Mouse (Mus musculus) midbrain, embryonic 13.5 days (tissue): ENCODE results near the gene Sf3a2. TPM values are rescaled to one million over a fixed set of nuclear protein-coding genes. Genes with fewer than 3 reads are reported as not detected.

Experiments
- ATAC-seq: fragments of 200-750 bp; cut with Nextera tagmentation; 2 replicates; pipeline ENCODE4 v1.8.0; 2017; ENCODE audit warnings: mild to moderate bottlenecking, moderate TSS enrichment, moderate library complexity
- H3K27ac ChIP-seq: fragments of 300-500 bp; sonication (generic); 2 replicates; pipeline ENCODE4 v1.5.1; 2015; ENCODE audit warnings: inconsistent platforms, mild to moderate bottlenecking, moderate library complexity
- H3K27me3 ChIP-seq: fragments of 300-500 bp; sonication (generic); 2 replicates; pipeline ENCODE4 v1.6.1; 2015; ENCODE audit warnings: mild to moderate bottlenecking, inconsistent platforms
- H3K36me3 ChIP-seq: fragments of 300-500 bp; sonication (generic); 2 replicates; pipeline ENCODE4 v1.6.1; 2015; ENCODE audit warnings: mild to moderate bottlenecking, inconsistent platforms
- H3K4me1 ChIP-seq: fragments of 300-500 bp; sonication (generic); replicated peaks from 2 replicates; pipeline ENCODE4 v1.6.1; 2015; ENCODE audit warnings: inconsistent platforms
- H3K4me2 ChIP-seq: fragments of 300-500 bp; sonication (generic); replicated peaks from 2 replicates; pipeline ENCODE4 v1.6.1; 2015; ENCODE audit warnings: moderate library complexity, mild to moderate bottlenecking, inconsistent platforms
- H3K4me3 ChIP-seq: fragments of 300-500 bp; sonication (generic); replicated peaks from 2 replicates; pipeline ENCODE4 v1.5.1; 2015; ENCODE audit warnings: mild to moderate bottlenecking, inconsistent platforms
- H3K9ac ChIP-seq: fragments of 300-500 bp; sonication (generic); replicated peaks from 2 replicates; pipeline ENCODE4 v1.6.1; 2015; ENCODE audit warnings: mild to moderate bottlenecking, inconsistent platforms
- H3K9me3 ChIP-seq: fragments of 300-500 bp; sonication (generic); 2 replicates; pipeline ENCODE4 v1.6.1; 2016; ENCODE audit warnings: mild to moderate bottlenecking, inconsistent platforms
- WGBS: fragments of 180-500 bp; shearing (Covaris S2); methylation state at CpG from one replicate; pipeline ENCODE4 v1.1.7; 2015; 5-methylcytosine and 5-hydroxymethylcytosine counted together
- polyA plus RNA-seq: library from polyadenylated mRNA; unstranded; fragments of >200 nt; fragmentation: Nextera tagmentation; extraction: Ambion mirVana; gene quantifications from 2 replicates; pipeline ENCODE4 v1.2.1, GENCODE M21; 2015

Sf3a2 gene
- polyA plus RNA-seq, 1 experiment from 2014 or later: 64.1 TPM

DNA sequence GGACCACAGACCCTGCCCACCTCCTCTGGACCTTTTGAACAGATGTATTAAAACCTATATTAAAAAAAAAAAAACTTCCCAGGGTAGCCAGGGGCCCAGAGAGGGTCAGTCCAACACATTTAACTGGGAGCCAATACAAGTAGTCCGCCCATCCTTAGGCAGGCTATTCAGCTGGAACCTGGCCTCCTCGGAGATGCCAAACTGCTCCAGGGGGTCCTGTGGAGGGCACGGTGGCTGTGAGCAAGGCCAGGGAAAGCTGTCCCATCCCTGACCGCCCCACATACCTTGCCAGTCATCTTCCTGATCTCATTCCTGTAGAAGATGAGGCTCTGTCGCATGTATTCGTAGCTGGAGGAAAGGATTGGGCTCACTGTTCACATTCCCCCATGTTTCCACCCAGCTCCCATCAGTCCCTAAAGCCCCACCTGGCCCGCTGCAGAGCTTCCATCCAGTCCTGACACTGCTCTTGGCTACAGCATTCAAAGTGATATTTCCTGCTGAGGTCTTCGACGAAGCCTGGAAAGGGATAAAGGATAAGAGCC, 1.6 kb upstream of the Sf3a2 start:
- ATAC-seq: no peak
- peaks cover 59% of the 10 kb centered on the region for H3K36me3 ChIP-seq
- 86% methylated on average over 9 of the region's 9 CpGs for WGBS
- peak overlapping the region; percentile 95 for H3K4me3 ChIP-seq
- peak overlapping the region; percentile 96; the same call in 1 of the 2 replicates for H3K9ac ChIP-seq
- no peaks in the 10 kb centered on the region for H3K27me3 ChIP-seq
- no peak overlapping the region for H3K27ac ChIP-seq
- peak overlapping the region; percentile 99 for H3K4me2 ChIP-seq
- no peaks in the 10 kb centered on the region for H3K9me3 ChIP-seq
- H3K4me1 ChIP-seq: peaks cover 37% of the 10 kb centered on the region

GRCm38 (mm10) chr10:80797186-80798149, 530 bp upstream of the Sf3a2 start:
- peak overlapping the region; percentile 95 for H3K4me3 ChIP-seq
- peak; percentile 74 for ATAC-seq
- 4% methylated on average over 59 of the region's 59 CpGs for WGBS
- peaks cover 37% of the 10 kb centered on the region for H3K4me1 ChIP-seq
- no peaks in the 10 kb centered on the region for H3K9me3 ChIP-seq
- peak overlapping the region; percentile 96 for H3K9ac ChIP-seq
- H3K27ac ChIP-seq: peak overlapping the region; percentile 95
- H3K4me2 ChIP-seq: peak overlapping the region; percentile 99
- H3K27me3 ChIP-seq: no peaks in the 10 kb centered on the region
- H3K36me3 ChIP-seq: peaks cover 59% of the 10 kb centered on the region

DNA sequence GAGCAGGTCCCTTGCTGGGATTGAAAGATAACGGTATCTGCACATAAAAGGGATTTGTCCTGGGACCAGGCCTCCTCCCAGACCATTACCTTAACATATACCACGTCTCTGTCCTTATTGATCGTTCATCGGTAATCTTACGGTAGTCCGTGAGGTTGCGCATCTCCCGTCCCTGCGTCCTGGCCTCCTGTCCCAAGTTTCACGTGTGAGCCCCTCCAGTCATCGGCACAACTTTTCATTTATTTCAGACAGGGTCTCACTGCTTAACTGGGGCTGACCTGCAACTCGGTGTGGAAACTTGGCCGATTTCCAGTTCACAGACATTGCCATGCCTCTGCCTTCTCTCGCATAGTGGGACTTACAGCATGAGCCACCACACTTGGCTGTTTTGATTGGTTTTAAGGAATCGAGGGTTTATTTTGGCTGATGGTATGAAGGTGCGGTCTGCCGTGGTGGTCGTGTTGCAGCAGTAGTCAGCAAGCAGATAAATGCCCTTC, 1.1 kb downstream of the Sf3a2 start:
- H3K9ac ChIP-seq: peak overlapping the region; percentile 96
- 3% methylated on average over 18 of the region's 18 CpGs for WGBS
- no peaks in the 10 kb centered on the region for H3K27me3 ChIP-seq
- H3K9me3 ChIP-seq: no peaks in the 10 kb centered on the region
- H3K36me3 ChIP-seq: peaks cover 59% of the 10 kb centered on the region
- H3K27ac ChIP-seq: peak overlapping the region; percentile 95
- H3K4me2 ChIP-seq: peak overlapping the region; percentile 99
- H3K4me3 ChIP-seq: peak overlapping the region; percentile 95
- peaks cover 37% of the 10 kb centered on the region for H3K4me1 ChIP-seq
- no peak for ATAC-seq

- Histone ChIP-seq H3K9ac (no peak overlapping the region), H3K4me3 (no peak overlapping the region), H3K4me1 (peaks cover 35% of the 10 kb centered on the region), H3K36me3 (peaks cover 46% of the 10 kb centered on the region), H3K27ac (no peak overlapping the region), H3K4me2 (no peak overlapping the region), H3K27me3 (peaks cover 22% of the 10 kb centered on the region), H3K9me3 (no peaks in the 10 kb centered on the region)
- ATAC-seq: no peak
- 91% methylated on average over 10 of the region's 10 CpGs for WGBS
These were observed 4.4 kb downstream of the Sf3a2 start for GRCm38 (mm10) chr10:80802204-80802912.

DNA sequence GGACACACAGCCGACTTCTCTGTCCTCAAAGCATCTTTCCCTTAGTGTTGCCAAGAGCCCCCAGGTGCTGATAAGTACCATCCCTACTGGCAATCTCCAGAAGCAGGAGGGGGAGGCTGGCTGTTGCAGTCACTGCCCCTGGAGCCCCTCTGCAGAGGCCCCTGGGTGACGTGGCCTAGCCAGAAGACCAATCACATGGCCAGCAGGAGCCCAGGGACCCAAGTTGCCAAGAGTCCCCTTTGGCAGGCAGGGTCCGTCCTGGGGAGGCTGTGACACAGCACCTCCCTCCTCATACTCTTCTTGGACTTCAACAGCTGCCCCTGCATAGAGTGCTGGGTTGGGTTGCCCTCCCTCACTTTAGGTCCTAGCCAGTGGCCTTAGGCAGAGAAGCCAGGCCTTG, 5.0 kb downstream of the Sf3a2 start:
- Histone ChIP-seq H3K4me2 (no peak overlapping the region), H3K9me3 (no peaks in the 10 kb centered on the region), H3K27ac (no peak overlapping the region), H3K27me3 (peaks cover 23% of the 10 kb centered on the region), H3K36me3 (peaks cover 46% of the 10 kb centered on the region), H3K9ac (no peak overlapping the region), H3K4me1 (peaks cover 40% of the 10 kb centered on the region), H3K4me3 (no peak overlapping the region)
- no peak for ATAC-seq
- WGBS: 90% methylated on average over 3 of the region's 3 CpGs

DNA sequence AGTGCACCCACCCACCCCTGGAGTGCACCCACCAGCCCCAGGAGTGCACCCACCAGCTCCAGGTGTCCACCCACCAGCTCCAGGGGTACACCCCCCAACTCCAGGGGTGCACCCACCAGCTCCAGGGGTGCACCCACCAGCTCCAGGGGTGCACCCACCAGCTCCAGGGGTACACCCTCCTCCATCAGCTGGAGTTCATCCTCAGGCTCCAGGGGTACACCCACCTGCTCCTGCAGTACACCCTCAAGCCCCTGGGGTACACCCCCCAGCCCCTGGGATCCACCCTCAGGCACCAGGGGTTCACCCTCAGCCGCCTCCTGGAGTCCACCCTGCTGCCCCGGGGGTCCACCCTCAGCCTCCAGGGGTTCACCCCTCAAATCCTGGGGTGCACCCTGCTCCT, 6.3 kb downstream of the Sf3a2 start:
- 97% methylated on average over 2 of the region's 2 CpGs for WGBS
- Histone ChIP-seq H3K9ac (no peak overlapping the region), H3K4me2 (no peak overlapping the region), H3K4me3 (no peak overlapping the region), H3K4me1 (peaks cover 50% of the 10 kb centered on the region), H3K27ac (no peak overlapping the region), H3K9me3 (no peaks in the 10 kb centered on the region), H3K36me3 (peaks cover 46% of the 10 kb centered on the region), H3K27me3 (peaks cover 36% of the 10 kb centered on the region)
- no peak for ATAC-seq

DNA sequence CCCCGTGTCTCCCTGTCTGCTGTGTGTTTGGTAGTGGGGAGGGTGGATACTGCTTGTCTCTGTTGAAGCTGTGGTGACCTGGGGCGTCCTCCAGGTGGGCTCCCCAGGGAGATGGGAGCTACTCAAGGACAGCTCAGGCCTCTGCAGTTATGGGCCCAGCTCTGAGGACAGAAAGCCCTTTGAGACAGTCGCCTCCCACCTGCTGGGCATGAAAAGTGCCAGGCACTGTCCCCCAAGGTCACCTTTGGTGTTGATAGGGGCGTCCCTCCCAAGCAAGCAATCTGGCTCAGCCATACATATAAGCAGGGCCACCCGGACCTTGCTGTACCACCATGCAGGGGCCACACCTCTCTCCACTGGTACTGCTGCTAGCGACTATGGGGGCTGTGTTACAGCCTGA, 6.9 kb downstream of the Sf3a2 start, which contains the start of gene Amh:
Gene Amh, plus strand, starts transcription at position 328 of the 400 bp plus-strand sequence.
- no peak for ATAC-seq
- WGBS: 73% methylated on average over 6 of the region's 6 CpGs
- Histone ChIP-seq H3K27ac (no peak within 1 kb of the TSS), H3K27me3 (peaks cover 42% of the 10 kb centered on the region), H3K9me3 (no peaks in the 10 kb centered on the region), H3K4me3 (0 out of 2 replicates have a peak within 1 kb of the TSS, but pooled peaks have one; percentile 46), H3K4me2 (0 out of 2 replicates have a peak within 1 kb of the TSS, but pooled peaks have one; percentile 84), H3K9ac (peak within 1 kb of the TSS; percentile 78; the same call in 1 of the 2 replicates), H3K36me3 (peaks cover 46% of the 10 kb centered on the region), H3K4me1 (peaks cover 47% of the 10 kb centered on the region)

DNA sequence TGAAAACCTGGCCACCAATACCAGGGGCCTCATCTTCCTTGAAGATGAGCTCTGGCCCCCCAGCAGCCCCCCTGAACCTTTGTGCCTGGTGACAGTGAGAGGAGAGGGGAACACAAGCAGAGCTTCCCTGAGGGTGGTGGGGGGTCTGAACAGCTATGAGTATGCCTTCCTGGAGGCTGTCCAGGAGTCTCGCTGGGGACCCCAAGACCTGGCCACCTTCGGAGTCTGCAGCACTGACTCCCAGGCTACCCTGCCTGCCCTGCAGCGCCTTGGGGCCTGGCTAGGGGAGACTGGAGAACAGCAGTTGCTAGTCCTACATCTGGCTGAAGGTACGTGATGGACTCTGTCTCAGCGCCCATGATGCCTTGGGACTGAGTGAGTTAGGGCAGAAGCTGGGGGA, 7.3 kb downstream of the Sf3a2 start:
- no peak overlapping the region for H3K4me2 ChIP-seq
- peaks cover 46% of the 10 kb centered on the region for H3K36me3 ChIP-seq
- H3K9me3 ChIP-seq: no peaks in the 10 kb centered on the region
- H3K4me3 ChIP-seq: no peak overlapping the region
- H3K27ac ChIP-seq: no peak overlapping the region
- 0 out of 2 replicates have a peak overlapping the region, but pooled peaks have one; percentile 19 for H3K9ac ChIP-seq
- WGBS: 78% methylated on average over 5 of the region's 5 CpGs
- H3K27me3 ChIP-seq: peaks cover 46% of the 10 kb centered on the region
- no peak for ATAC-seq
- peaks cover 47% of the 10 kb centered on the region for H3K4me1 ChIP-seq

DNA sequence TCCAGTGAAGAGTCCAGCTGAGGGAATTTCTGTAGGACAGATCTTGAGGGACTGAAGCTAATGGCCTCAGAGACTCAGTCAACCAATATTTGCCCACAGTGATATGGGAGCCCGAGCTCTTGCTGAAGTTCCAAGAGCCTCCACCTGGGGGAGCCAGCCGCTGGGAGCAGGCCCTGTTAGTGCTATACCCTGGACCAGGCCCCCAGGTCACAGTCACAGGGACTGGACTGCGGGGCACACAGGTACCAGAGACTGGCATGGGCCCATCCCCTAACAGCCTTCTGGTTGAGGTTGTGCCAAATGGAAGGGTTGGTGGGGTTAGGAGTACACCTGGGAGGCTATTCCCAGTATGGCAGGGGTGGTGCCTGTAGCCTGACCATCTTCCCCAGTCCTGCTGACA, 7.9 kb downstream of the Sf3a2 start:
- WGBS: 25% methylated on average over 3 of the region's 3 CpGs
- Histone ChIP-seq H3K9me3 (no peaks in the 10 kb centered on the region), H3K36me3 (peaks cover 46% of the 10 kb centered on the region), H3K4me1 (peaks cover 45% of the 10 kb centered on the region), H3K27me3 (peaks cover 52% of the 10 kb centered on the region), H3K27ac (no peak overlapping the region), H3K4me2 (peak overlapping the region; percentile 84; the same call in 1 of the 2 replicates), H3K9ac (peak overlapping the region; percentile 78; the same call in 1 of the 2 replicates), H3K4me3 (0 out of 2 replicates have a peak overlapping the region, but pooled peaks have one; percentile 46)
- peak; percentile 41 for ATAC-seq

GRCm38 (mm10) chr10:80806341-80807056, 8.5 kb downstream of the Sf3a2 start:
- Histone ChIP-seq H3K36me3 (peaks cover 40% of the 10 kb centered on the region), H3K9ac (peak overlapping the region; percentile 78), H3K27me3 (peaks cover 56% of the 10 kb centered on the region), H3K4me1 (peaks cover 45% of the 10 kb centered on the region), H3K9me3 (no peaks in the 10 kb centered on the region), H3K4me2 (peak overlapping the region; percentile 84), H3K27ac (peak overlapping the region; percentile 87), H3K4me3 (peak overlapping the region; percentile 46)
- WGBS: 37% methylated on average over 34 of the region's 34 CpGs
- peak; percentile 8; the same call in 1 of the 2 replicates for ATAC-seq

DNA sequence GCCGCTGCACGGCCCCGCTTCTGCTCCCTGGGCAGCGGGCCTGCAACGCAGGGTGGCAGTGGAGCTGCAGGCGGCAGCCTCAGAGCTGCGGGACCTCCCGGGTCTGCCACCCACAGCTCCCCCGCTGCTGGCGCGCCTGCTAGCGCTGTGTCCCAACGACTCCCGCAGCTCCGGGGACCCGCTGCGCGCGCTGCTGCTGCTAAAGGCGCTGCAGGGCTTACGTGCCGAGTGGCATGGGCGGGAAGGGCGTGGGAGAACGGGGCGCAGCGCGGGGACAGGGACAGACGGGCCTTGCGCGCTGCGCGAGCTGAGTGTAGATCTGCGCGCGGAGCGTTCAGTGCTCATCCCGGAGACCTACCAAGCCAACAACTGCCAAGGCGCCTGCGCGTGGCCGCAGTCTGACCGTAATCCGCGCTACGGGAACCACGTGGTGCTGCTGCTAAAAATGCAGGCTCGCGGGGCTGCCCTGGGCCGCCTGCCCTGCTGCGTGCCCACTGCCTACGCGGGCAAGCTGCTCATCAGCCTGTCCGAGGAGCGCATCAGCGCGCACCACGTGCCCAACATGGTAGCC, 9.1 kb downstream of the Sf3a2 start:
- Histone ChIP-seq H3K27me3 (peaks cover 56% of the 10 kb centered on the region), H3K36me3 (peaks cover 33% of the 10 kb centered on the region), H3K27ac (peak overlapping the region; percentile 87), H3K4me1 (peaks cover 45% of the 10 kb centered on the region), H3K9ac (peak overlapping the region; percentile 78), H3K9me3 (no peaks in the 10 kb centered on the region), H3K4me3 (peak overlapping the region; percentile 46), H3K4me2 (peak overlapping the region; percentile 84)
- under 1% methylated on average over 55 of the region's 58 CpGs for WGBS
- peak; percentile 86 for ATAC-seq
